Mouse (Mus musculus): ENCODE measurements around the gene C130032M10Rik. TPM values are rescaled to one million over a fixed set of nuclear protein-coding genes. Genes with fewer than 3 reads are reported as not detected.

Gene C130032M10Rik
- polyA plus RNA-seq, 1 experiment: not detected

DNA sequence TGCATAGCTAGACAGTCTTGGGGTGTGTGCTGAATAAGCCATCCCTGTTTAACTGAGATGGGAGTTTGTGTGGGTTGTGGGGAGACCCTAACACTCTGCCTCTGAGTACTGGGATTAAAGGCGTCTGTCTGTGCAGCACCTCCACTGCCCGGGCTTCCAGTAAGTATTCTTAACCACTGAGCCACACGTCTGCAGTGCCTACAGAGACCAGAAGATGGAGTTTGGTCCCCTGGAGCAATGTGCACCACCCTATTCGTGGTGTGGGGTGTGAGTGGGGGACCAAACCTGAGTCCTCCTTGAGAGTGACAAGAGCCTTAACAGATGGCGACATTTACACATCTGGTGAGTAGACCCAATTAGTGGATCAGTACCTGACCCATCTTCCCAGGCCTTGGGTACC is 6.5 kb downstream of the C130032M10Rik start:
- DNase-seq (ENCODE audit: low read depth): no peak
- TF ChIP-seq POLR2A (IDR thresholded peaks at IDR 0.05; ENCODE audit: borderline replicate concordance, extremely low read depth, insufficient read depth, insufficient read length, poor library complexity, severe bottlenecking) (no peak), CTCF (IDR thresholded peaks at IDR 0.05; ENCODE audit: borderline replicate concordance, extremely low read depth, insufficient read depth, insufficient read length) (peak; percentile 25; the same call in 1 of the 2 replicates)

DNA sequence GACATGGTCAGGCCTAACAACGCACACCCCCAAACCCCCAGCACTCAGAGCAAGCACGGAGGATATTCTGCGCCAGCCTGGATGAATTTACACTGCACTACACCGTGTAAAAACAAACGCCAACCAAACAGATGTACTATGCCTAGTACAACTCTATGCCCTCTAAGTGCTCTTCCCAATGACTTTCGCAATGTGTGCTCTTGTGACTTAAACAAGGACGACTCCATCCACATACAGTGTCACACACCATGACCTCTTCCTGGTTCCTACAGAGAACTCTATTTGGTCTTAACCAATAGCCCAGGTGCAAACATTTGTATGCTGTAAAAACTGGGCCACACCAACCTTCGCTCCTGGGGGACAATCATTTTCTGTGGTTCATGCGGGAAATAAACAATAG is 7.0 kb downstream of the C130032M10Rik start:
- TF ChIP-seq CTCF (IDR thresholded peaks at IDR 0.05; ENCODE audit: borderline replicate concordance, extremely low read depth, insufficient read depth, insufficient read length) (no peak), POLR2A (IDR thresholded peaks at IDR 0.05; ENCODE audit: borderline replicate concordance, extremely low read depth, insufficient read depth, insufficient read length, poor library complexity, severe bottlenecking) (no peak)
- DNase-seq (ENCODE audit: low read depth): no peak

DNA sequence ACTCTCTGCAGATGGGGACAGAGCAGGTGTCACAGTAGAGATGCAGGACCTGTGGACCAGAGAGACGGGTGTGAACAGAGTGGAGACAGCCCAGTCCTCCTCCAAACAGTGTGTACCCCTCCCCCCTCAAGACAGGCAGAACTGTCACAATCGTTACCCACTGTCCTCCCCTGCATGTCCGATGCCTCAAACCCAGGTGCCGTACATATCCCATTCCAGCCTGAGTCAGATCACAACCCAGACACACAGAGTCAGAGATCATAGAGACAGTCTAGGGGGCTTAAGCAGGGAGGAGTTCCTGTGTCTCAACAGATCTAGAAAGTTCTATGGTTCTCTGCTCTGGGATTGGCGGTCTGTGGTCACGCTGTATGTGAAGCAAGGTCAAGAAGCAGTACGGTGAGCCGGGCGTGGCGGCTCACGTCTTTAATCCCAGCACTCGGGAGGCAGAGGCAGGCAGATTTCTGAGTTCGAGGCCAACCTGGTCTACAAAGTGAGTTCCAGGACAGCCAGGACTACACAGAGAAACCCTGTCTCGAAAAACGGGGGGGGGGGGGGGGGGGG is 9.7 kb downstream of the C130032M10Rik start:
- TF ChIP-seq POLR2A (IDR thresholded peaks at IDR 0.05; ENCODE audit: borderline replicate concordance, extremely low read depth, insufficient read depth, insufficient read length, poor library complexity, severe bottlenecking) (no peak), CTCF (IDR thresholded peaks at IDR 0.05; ENCODE audit: borderline replicate concordance, extremely low read depth, insufficient read depth, insufficient read length) (no peak)
- no peak for DNase-seq (ENCODE audit: low read depth)

DNA sequence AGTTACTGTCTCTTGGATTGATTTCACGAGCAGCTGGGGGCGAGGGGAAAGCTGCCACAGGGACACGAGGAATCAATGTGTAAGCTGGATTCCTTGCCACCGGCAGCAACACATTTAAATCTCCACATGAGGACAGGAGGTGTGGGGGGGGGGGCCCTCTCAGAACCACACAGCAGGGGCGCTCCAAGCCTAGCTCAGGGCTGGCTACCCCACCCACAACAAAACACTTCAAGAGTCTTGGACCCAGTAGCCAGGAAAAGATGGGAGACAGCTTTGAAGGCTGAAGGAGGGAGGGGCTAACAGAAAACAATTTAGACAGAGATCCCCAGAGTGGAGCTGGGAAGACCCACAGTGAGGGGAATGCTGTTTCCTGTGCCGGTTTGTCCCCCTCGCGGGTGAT is 10.4 kb downstream of the C130032M10Rik start:
- TF ChIP-seq CTCF (IDR thresholded peaks at IDR 0.05; ENCODE audit: borderline replicate concordance, extremely low read depth, insufficient read depth, insufficient read length): no peak
- no peak for TF ChIP-seq POLR2A (IDR thresholded peaks at IDR 0.05; ENCODE audit: borderline replicate concordance, extremely low read depth, insufficient read depth, insufficient read length, poor library complexity, severe bottlenecking)
- no peak for DNase-seq (ENCODE audit: low read depth)

DNA sequence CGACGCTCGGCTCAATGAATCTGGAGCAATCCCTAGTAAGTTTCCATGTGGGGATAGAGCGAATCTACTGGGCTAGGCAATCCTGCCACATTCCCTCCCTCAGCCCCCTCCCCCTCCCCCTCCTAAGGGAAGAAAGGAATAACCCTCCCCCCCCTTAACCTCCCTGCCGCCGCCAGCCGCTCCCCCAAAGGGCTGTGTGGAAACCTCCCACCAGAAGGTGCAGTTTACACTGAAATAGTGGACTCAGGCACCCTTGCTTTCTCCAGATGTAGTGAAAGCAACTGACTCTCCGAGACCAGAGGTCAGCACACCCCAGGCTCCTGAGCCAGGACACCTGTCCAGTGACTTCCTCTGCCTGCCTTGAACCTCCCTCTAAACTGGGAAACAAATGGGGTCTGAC is 11.1 kb downstream of the C130032M10Rik start:
- TF ChIP-seq CTCF (IDR thresholded peaks at IDR 0.05; ENCODE audit: borderline replicate concordance, extremely low read depth, insufficient read depth, insufficient read length) (no peak), POLR2A (IDR thresholded peaks at IDR 0.05; ENCODE audit: borderline replicate concordance, extremely low read depth, insufficient read depth, insufficient read length, poor library complexity, severe bottlenecking) (no peak)
- no peak for DNase-seq (ENCODE audit: low read depth)

DNA sequence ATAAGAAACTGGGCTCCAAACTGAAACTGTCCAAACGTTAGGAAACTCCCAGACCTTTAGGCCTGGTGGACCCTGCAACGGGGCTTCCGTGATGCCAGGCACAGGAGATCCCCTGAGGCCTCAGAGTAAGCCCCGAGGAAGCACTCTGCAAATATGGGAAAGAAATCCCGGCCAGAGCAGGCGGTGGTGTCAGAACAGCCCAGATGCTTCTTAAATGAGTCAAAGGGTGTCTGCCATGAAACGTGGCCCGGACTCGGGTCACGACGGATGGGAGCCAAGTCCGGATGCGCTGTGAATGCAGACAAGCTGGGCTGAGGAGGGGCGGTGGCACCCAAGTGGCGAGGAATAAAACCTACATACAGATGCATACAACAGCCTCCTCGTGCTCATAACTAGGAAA is 11.6 kb downstream of the C130032M10Rik start:
- no peak for TF ChIP-seq POLR2A (IDR thresholded peaks at IDR 0.05; ENCODE audit: borderline replicate concordance, extremely low read depth, insufficient read depth, insufficient read length, poor library complexity, severe bottlenecking)
- no peak for TF ChIP-seq CTCF (IDR thresholded peaks at IDR 0.05; ENCODE audit: borderline replicate concordance, extremely low read depth, insufficient read depth, insufficient read length)
- peak; percentile 70 for DNase-seq (ENCODE audit: low read depth)

DNA sequence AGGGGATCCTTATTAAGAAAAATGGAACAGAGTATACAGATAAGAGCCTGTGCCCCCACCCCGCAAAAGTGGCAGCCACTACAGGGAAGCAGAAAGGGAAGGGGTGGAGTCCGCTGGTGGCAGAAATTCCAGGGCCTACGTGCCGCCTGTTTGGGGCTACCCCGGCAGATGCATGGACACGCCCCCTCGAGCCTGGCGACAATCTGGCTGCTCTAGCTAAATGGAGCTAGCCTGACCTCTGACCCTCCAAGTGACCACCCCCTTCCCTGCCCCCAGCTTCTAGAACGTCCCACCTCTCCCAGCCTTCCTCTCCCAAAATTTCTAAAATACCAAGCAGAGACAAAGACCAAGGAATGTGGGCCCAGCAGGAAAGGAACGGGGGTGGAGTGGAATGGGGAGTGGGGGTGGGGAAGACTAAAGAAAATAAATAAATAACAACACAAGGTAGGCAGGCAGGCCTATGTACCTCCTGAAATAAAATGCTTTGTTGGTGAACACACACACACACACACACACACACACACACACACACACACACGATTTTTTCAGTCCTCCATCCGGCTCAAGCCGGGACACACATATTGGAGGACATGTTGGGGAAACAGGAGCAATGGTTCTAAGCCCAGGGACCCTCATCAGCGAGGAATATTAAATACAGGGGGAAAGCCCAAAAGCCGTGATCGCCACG is 12.6 kb downstream of the C130032M10Rik start:
- DNase-seq (ENCODE audit: low read depth): peak; percentile 57
- TF ChIP-seq CTCF (IDR thresholded peaks at IDR 0.05; ENCODE audit: borderline replicate concordance, extremely low read depth, insufficient read depth, insufficient read length) (no peak), POLR2A (IDR thresholded peaks at IDR 0.05; ENCODE audit: borderline replicate concordance, extremely low read depth, insufficient read depth, insufficient read length, poor library complexity, severe bottlenecking) (no peak)

DNA sequence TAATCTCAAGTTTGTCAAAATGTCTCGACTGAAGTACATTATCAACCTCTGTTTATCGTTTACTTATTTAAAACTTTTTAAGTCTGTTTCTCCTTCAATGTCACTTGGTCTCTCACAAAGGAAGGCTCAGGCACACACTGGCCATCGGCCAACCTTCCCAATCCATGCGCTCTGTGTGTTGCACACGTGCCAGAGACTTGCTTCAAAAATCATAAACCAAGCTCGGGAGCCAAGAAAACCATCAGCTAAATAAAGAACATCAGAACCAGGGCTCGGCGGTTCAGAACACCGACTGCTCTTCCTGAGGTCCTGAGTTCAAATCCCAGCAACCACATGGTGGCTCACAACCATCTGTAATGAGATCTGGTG is 13.2 kb downstream of the C130032M10Rik start:
- peak; percentile 52 for DNase-seq (ENCODE audit: low read depth)
- no peak for TF ChIP-seq CTCF (IDR thresholded peaks at IDR 0.05; ENCODE audit: borderline replicate concordance, extremely low read depth, insufficient read depth, insufficient read length)
- TF ChIP-seq POLR2A (IDR thresholded peaks at IDR 0.05; ENCODE audit: borderline replicate concordance, extremely low read depth, insufficient read depth, insufficient read length, poor library complexity, severe bottlenecking): no peak

DNA sequence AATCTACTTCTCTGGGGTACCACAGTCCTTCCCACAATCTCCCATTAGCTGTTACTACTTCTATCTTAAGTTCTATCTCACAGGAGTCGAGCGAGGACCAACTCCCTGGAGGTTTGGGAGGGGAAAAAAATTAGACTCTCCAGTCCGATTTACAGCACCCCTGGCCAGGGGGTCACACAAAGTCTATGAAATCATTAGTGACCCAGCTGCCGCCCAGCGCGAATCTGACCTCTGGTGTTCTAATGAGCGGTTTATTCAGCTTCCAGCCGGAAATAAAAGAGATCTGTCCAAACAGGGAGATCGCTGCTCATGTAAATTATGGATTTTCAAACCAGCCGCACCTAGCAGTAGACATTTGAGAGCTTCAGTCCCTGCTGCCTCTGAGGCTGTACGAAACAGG is 15.8 kb downstream of the C130032M10Rik start:
- no peak for TF ChIP-seq CTCF (IDR thresholded peaks at IDR 0.05; ENCODE audit: borderline replicate concordance, extremely low read depth, insufficient read depth, insufficient read length)
- no peak for TF ChIP-seq POLR2A (IDR thresholded peaks at IDR 0.05; ENCODE audit: borderline replicate concordance, extremely low read depth, insufficient read depth, insufficient read length, poor library complexity, severe bottlenecking)
- no peak for DNase-seq (ENCODE audit: low read depth)

DNA sequence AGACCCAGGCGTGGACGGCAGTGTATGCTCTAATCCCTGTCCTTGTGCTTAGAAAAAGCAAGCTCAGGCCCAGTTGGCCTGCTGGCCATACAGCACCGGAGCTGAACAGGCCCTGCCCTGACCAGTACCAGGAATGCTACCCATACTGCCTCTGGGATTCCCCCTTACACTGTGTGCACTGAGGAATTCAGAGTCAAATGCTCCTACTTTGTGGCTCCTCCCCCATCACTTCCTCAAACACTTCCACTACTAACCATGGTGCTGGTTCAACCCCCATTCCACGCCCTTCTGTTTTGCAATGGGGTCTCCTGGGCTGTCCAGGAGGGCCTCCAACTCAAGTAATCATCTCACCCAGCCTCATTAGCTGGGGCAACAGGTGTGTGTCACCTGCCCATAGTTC is 18.4 kb downstream of the C130032M10Rik start:
- TF ChIP-seq POLR2A (IDR thresholded peaks at IDR 0.05; ENCODE audit: borderline replicate concordance, extremely low read depth, insufficient read depth, insufficient read length, poor library complexity, severe bottlenecking) (no peak), CTCF (IDR thresholded peaks at IDR 0.05; ENCODE audit: borderline replicate concordance, extremely low read depth, insufficient read depth, insufficient read length) (no peak)
- DNase-seq (ENCODE audit: low read depth): no peak

DNA sequence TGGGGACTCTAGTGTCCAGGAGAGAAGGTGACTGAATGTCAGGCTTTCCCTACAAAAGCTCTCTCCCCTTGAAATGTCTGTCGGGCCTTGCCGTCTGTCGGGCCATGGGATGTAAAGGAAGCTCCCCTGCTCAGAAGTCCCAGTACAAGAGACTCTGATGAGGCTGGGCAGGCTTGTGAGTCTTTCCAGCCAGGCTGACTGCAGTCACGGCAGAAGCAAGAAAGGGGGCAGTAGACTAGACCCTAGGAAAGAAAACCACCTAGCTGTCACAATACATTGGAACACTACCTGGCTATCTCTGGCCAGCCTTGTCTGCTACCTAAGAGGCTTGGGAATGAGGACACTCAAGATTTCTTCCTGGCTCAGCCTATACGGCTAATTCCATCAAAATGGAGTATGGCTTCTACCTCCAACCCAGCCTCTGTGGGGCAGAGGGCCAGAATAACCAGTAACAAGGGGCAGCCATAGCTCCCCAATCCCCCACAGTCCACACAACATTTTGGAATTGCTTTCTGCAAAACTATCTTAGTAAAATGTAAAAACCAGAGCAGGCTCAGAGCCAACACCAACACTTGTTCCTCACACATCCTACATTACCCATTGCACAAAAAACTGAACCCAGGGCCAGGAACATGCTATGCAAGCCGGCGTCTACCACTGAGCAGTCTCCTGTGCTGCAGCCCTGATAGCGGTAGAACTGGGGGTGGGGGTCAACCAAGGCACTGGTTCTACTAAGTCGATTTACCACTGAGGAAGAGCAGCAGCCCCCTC is 19.4 kb downstream of the C130032M10Rik start:
- DNase-seq (ENCODE audit: low read depth): no peak
- no peak for TF ChIP-seq POLR2A (IDR thresholded peaks at IDR 0.05; ENCODE audit: borderline replicate concordance, extremely low read depth, insufficient read depth, insufficient read length, poor library complexity, severe bottlenecking)
- TF ChIP-seq CTCF (IDR thresholded peaks at IDR 0.05; ENCODE audit: borderline replicate concordance, extremely low read depth, insufficient read depth, insufficient read length): no peak

All from brain, embryonic 14.5 days (tissue).